Mouse (Mus musculus) gastrocnemius, postnatal 36 days (tissue): Measurements from ENCODE around the gene Phgr1. TPM values are rescaled to one million over a fixed set of nuclear protein-coding genes. Genes with fewer than 3 reads are reported as not detected.

Experiments used
- DNase-seq, 2 experiments: peaks; one replicate each; pipeline ENCODE4 v3.0.0; 2022
- intact Hi-C: fragments of 180-260 bp; cut with DNase I; formaldehyde crosslinking; loops from one replicate; pipeline ENCODE4 v1.15.1; 2025
- long read RNA-seq, 2 experiments: library from polyadenylated mRNA; stranded (forward); transcript quantifications; one replicate each; pipeline ENCODE4 v2.0.0; 2021
- total RNA-seq, 2 experiments: library from RNA; stranded (reverse); gene quantifications; 2 replicates each; pipeline ENCODE4 v1.2.3; 2021

Gene Phgr1
- not detected for total RNA-seq
- long read RNA-seq, experiment 1 = 0 reads
- long read RNA-seq, experiment 2 = 0 reads

- intact Hi-C loops = no loop called here
- DNase-seq = no peak
Observed at GRCm38 (mm10) chr2:118772158-118772874, at the start of gene Phgr1. Gene Phgr1, plus strand, starts transcription at chr2:118772769.

DNA sequence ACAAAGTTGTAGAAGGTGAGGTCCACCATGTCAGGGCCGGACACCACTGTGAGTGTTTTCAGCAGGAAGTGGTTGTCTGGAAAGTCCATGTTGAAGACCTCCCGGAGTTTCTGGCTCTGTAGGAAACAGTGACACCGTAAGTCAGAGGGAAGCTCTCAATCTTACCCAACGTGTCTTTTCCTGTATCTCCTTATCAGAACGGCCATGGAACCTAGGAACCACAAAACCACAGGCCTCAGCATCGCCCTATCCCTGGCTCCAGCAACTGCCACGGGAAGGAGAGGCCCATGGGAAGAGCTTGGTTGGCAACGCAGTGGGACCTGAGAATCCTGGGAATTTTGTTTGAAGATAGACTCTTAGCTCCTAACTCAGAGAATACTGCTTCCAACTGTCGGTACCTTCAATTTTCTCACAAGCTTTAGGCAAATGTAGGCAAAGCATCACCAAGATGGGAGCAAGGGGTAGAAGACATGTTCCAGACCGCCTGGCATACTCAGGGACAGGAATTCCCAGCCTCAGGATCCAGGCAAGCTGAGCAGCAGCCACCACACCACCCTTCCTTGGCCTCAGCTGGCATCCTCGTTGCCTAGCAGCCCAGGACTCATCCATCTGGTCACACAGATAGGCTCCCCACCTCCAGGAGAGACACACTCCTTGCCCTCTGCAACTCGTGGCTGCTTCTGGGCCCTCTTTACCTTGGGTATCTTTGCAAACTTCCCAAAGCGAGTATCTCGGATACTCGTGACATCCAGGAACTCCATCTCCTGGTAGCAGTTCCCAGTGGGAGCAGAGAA is 48.7 kb upstream of the Phgr1 start:
- DNase-seq = no peak
- intact Hi-C loops = no loop called here

- no peak for DNase-seq
- intact Hi-C loops = no loop called here
Observed at GRCm38 (mm10) chr2:118725511-118725910, 47.1 kb upstream of the Phgr1 start.

- DNase-seq = no peak
- intact Hi-C loops = no loop called here
Observed at GRCm38 (mm10) chr2:118726873-118727272, 45.7 kb upstream of the Phgr1 start.

- intact Hi-C loops = no loop called here
- no peak for DNase-seq
Observed at GRCm38 (mm10) chr2:118727911-118728310, 44.7 kb upstream of the Phgr1 start.

- DNase-seq = no peak
- intact Hi-C loops = no loop called here
Observed at GRCm38 (mm10) chr2:118728337-118728736, 44.2 kb upstream of the Phgr1 start, which contains the start of gene Plcb2. Gene Plcb2, minus strand, starts transcription at chr2:118728438.

DNA sequence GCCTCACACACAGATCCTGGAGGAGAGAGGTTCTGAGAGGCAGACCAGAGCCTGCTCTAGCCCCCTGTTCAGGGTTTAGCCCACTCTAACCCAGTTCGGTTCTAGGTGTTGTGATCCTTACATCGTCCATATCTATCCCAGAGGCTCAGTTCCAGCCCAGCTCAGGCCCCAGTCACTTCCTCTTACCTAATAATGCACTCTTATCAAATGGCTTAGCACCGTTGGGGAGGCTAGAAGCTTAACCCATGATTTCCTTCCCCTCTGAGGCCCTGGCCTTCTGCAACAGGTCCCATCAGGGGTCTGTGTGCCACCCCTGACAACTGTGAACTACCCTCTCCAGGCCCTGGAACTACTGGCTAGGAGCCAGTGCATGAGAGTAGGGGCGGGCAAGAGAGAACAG is 43.4 kb upstream of the Phgr1 start:
- intact Hi-C loops = no loop called here
- DNase-seq = no peak

DNA sequence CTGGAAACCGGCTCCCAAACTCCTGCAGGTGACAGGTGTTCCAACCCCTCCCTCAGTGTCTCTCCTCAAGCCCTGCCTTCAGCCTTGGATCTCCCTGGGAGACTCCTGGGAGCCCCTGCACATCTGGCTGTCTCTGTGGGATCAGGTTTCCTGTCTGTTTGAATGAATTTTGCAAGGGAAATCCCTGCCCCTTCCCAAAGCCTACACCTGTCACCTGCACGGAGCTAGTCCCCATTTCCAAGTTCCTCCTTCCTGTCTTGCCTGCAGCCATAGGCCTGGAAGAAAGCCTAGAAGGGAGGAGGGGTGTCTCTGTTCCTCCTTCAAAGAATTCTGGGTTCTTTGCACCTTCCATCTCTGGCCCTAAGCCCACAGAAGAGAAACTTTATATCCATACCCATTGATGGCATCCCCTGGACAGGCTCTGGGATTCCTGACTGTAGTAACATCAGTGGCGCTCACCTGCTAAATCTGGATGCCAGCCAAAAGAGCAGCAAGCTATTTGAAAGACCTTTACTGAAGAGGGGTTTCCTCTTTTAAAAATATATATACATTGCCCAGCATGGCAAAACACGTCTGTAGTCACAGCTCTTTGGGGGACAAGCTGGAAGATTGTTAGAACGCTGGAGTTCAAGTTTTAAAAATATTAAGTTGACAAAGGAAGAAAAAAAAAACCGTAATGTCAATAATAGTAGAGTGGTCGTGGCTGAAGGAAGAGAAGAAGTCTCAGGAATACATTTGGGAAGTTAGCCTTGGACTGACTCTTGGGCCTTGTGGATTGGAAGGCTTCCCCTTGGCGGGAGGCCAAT is 42.5 kb upstream of the Phgr1 start:
- intact Hi-C loops = loop anchor here (1.0 to 2.0 kb wide), 2 partner anchors 30 to 91 kb away; no protein-coding TSS in a partner anchor
- no peak for DNase-seq

GRCm38 (mm10) chr2:118730622-118730915 is 42.0 kb upstream of the Phgr1 start:
- intact Hi-C loops = loop anchor here (1.0 to 2.0 kb wide), 2 partner anchors 30 to 92 kb away; no protein-coding TSS in a partner anchor

GRCm38 (mm10) chr2:118731981-118732380 is 40.6 kb upstream of the Phgr1 start:
- intact Hi-C loops = loop anchor here (2.0 kb wide), 1 partner anchor 93 kb away; no protein-coding TSS in a partner anchor
- DNase-seq = no peak

More at GRCm38 (mm10) chr2:118730622-118730915, 42.0 kb upstream of the Phgr1 start:
- DNase-seq = peak; percentile 57 to 66

- DNase-seq = no peak
- intact Hi-C loops = no loop called here
Observed at GRCm38 (mm10) chr2:118733341-118733740, 39.2 kb upstream of the Phgr1 start.

DNA sequence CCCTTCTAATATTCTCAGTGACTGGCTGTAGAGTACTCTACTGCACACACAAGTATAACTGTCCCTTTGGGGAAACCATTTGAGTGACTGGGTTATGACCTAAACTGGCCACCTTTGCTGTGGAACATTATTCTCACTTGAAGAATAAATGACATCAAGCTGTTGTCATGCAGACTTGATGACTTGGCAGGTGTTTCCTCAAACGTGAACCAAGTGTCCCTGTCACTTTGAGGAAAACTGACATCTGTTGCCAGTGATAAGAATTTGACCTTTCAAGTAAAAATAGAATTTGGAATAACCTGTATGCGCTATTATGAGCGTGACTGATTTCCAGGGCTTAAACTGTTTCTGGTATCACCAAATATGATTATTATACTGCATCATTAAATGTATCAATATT is 32.2 kb upstream of the Phgr1 start:
- no peak for DNase-seq
- intact Hi-C loops = no loop called here

DNA sequence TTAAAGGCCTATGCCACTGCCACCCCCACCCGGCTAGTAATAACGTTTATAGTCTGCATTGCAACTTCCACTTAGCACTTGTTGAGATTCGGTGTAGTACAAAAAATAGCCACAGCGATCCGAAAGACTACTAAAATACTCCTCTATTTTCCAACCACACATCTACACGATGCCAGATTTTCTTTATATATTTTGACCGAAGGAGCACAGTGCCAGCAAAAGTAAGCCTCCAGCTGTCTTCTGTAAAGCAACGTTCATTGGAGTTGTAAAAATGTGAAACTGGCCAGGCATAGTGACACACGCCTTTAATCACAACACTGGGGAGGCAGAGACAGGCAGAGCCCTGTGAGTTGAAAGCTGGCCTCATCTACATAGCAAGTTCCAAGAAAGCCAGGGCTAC is 31.4 kb upstream of the Phgr1 start:
- DNase-seq = no peak
- intact Hi-C loops = no loop called here

GRCm38 (mm10) chr2:118743261-118743943 is 29.2 kb upstream of the Phgr1 start:
- DNase-seq = peak in 1 of 2 experiments; percentile 9
- intact Hi-C loops = no loop called here

DNA sequence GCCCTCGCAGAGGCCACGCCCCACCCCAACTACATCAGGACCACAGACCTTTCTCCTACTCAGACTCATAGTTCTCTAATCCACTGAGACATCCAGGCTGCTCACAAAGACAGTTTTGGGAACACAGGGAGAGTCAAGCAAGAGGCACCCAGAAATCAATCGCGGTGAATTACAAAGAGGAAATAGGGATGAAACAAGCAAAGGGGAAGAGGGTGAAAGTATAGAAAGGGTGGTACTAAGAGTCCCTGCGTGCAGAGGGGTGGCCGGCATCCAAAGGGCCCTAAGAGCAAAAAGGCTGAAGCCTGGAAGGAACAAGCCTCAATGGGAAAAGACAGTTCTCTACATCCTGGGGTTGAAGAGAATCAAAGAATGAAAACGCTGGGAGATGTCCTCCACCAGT is 27.9 kb upstream of the Phgr1 start:
- DNase-seq = no peak
- intact Hi-C loops = loop anchor here (2.0 kb wide), 1 partner anchor 138 kb away; no protein-coding TSS in a partner anchor

GRCm38 (mm10) chr2:118745232-118745884 is 27.2 kb upstream of the Phgr1 start, which contains the start of gene Inafm2:
Gene Inafm2, plus strand, starts transcription at chr2:118745758.
- intact Hi-C loops = loop anchor here (2.0 kb wide), 1 partner anchor 137 kb away; no protein-coding TSS in a partner anchor
- DNase-seq = peak; percentile 77 to 88

DNA sequence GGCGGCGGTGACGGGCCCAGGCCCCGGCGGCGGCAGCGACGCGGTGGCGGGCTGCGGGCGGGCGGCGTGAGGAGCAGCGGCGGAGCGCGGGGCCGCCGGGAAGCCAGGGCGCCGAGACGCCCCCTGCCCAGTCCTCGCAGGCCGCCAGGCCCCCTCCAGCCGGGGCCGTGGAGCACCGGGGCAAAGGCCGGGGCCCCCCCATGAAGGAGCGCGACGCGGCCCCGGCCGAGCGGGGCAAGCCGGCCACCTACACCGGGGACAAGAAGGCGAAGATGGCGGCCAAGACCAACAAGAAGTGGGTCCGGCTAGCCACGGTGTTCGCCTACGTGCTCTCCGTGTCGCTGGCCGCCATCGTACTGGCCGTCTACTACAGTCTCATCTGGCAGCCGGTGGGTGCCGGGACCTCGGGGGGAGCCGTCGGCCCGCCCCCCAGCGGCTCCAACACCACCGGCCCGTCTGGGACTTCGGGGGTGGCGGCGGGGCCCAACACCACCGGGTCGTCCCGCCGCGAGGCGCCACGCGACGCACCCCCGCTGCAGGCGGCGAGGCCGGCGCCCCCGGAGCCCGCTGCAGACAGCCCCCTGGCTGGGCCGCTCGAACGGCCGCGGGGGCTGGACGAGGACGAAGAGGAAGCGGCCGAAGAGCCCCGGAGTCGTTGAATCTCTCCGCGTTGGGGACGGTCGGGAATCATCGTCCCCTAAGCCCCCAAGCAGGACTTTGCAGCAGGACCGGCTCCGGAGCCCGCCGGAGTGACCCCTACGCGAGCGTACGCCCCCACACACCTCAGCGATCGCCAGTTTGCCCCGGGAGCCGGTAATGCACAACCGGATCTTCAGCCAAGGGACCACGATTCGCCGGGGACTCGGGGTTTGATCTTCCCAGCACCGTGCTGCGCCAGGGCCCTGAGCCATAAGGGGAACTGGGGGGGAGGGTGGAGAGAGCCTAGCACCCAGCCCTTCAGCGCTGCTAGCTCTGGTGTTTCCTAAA is 26.4 kb upstream of the Phgr1 start:
- intact Hi-C loops = loop anchor here (2.0 kb wide), 2 partner anchors 15 to 137 kb away; no protein-coding TSS in a partner anchor
- DNase-seq = peak in 1 of 2 experiments; percentile 36

DNA sequence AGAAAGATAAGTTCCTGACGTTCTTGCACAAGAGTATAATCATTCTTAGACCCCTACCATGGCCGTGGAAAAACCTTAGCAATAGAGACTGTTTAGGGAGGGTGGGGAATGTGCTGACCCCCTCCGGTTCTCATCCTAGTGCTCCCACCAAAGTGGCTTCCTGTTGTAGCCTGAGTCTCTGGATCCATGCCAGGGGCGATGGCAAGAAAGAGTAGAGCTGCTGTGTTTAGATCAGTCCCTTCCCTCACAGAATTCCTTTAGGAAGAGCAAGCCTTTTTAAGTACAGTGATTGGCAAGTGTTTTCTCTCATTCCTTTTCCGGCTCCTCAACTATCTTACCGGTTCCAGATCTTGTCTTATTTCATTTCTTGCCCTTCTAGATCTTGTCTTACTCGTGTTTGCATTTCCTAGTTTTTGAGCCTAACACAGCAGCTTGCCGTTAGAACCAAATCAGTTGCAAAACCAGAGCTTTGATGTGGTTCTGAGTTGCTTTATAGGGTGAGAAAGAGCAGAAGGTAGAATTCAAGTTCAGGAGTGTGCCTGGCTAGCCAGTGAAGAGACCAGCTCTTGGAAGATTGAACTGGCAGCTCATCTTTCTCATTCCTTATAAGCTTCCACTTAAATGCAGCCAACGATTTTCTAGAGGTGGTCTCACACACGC is 25.1 kb upstream of the Phgr1 start:
- no peak for DNase-seq
- intact Hi-C loops = loop anchor here (2.0 kb wide), 1 partner anchor 13 kb away; no protein-coding TSS in a partner anchor
